Mouse (Mus musculus) layer of hippocampus, postnatal 36 days (tissue): ENCODE data around the gene Cyld. TPM values are rescaled to one million over a fixed set of nuclear protein-coding genes. Genes with fewer than 3 reads are reported as not detected.
A peak's percentile ranks its signal among the peaks of the same experiment; 100 is the strongest.
"Not testable (repeated sequence)": the region's sequence is repeated elsewhere in the genome, so short reads cannot be mapped to it uniquely, and the experiment has no call there.

Experiments used
- DNase-seq, 2 experiments: peaks; one replicate each; pipeline ENCODE4 v3.0.0; 2022
- total RNA-seq, 2 experiments: library from RNA; stranded (reverse); gene quantifications; 2 replicates each; pipeline ENCODE4 v1.2.3; 2021

Cyld gene
- total RNA-seq: 10 to 100 TPM; 83.1 to 89.8 TPM

DNA sequence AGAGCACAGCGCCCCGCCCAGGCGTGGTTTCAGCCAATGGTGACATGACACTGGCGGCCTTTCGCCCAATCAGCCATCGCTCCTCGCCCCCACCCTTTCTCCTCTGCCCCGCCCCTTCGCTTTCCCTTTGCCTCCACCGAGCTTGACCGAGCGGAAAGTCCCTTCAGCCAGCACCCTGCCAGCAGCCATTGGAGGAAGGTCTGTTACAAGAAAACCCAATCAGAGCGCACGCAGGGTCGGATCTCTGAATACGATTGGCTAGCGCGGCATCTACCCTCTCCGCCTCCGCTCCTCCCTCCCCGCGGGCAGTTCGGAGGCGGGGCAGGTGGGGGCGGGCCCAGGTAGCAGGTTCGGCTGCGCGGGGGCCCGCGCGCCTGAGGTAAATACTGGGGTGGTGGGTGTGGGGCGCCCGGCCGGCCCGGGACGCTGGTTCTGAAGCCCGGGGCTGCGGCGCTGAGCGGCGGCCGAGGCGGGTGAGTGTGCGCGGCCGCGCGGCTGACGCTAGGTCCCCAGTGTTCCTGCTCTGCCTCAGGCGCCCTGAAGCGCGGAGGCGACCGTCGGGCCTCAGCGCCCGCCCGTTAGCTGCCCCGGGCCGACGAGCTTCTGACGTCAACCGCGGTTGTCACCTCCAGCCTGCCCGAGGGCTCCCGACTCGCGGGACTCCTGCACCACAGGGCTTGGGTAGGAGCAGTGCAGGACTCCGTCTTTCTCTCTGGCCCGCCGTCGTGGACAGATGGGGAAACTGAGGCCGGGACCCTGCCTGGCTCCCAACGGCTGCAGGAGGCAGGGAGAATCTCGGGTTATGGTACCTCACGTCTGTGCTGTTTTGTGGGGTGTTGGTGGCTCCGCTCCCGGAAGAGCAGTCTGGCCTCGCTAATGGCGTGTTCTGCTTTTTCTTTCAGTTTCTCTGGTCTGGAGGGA is at the start of gene Cyld:
TSS of gene Cyld (plus strand) at position 308 of the 921 bp plus-strand sequence.
- peak; percentile 97 to 98 for DNase-seq

DNA sequence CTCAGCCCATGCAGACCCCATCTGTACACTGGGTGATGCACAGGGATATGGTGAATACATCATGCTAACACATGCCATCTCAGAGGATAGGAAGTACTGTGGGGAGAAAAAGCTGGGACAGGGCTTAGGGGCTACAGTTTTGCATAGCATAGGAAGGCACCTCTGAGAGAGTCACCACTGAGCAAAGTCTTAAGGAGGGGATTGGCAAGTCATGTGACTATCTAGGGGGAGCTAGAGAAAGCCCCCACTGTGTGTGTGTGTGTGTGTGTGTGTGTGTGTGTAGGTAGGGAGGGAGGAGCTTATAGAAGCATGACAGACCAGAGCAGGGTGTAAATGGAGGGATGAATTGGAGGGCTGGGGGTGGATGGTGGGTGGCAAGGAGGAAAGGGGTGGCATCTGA is 48.5 kb upstream of the Cyld start:
- no peak for DNase-seq

- no peak for DNase-seq
Observed at GRCm38 (mm10) chr8:88650016-88650708, 46.7 kb upstream of the Cyld start.

GRCm38 (mm10) chr8:88651122-88651521 is 45.7 kb upstream of the Cyld start:
- not testable (repeated sequence) for DNase-seq

DNA sequence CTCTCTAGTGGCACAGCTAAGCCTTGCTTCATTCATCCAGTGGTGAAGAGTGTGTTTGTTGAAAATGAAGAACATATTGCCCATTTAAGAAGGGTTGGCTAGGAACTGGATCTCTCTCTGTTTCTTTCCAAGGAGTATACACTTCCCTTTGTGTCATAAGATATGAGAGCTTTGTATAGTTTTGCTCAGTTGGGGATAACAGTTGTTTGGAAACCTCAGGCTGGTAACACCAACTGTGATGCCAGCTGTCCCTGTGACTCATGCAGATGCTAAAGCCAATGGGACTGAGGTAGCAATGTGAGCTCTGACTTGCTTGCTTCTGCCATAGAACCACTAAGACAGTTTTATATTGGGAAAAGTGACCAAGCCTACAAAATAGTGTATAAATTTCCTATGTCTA is 41.5 kb upstream of the Cyld start:
- peak; percentile 35 to 47 for DNase-seq

- DNase-seq: no peak
Observed at GRCm38 (mm10) chr8:88659873-88660272, 37.0 kb upstream of the Cyld start.

DNA sequence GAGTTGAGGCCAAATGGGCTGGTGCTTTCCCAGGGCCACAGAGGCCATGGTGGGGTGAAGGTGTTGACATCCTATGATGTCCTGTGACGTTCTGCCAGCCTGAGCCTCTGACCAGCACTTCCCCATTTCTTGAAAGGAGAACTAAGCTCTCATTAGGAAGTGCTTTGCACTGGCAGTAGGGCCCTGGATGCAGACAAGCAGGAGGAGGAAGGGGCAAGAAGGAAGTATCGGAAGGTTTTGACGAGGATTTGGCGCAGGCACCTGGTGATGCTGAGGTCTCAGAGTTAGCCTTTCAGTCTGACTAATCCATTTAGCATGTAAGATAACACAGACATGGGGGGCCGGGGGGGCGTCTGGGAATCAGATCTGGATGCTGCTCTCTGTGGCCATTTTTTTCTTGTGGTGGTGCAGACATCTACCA is 34.4 kb upstream of the Cyld start:
- DNase-seq: no peak

GRCm38 (mm10) chr8:88664121-88664520 is 32.7 kb upstream of the Cyld start:
- no peak for DNase-seq

DNA sequence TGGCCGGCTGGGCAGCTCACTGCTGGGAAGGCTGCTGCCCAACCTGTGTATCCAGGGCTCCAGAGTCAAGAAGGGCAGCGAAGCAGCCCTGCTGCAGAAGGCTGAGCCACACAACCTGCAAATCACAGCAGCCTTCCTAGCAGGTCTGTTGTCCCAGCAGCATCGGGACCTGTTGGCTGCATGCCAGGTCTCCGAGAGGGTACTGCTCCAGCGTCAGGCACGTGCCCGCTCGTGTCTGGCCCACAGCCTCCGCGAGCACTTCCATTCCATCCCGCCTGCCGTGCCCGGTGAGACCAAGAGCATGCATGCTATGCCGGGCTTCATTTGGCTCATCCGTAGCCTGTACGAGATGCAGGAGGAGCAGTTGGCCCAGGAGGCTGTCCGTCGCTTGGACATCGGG is 31.9 kb upstream of the Cyld start:
- no peak for DNase-seq

DNA sequence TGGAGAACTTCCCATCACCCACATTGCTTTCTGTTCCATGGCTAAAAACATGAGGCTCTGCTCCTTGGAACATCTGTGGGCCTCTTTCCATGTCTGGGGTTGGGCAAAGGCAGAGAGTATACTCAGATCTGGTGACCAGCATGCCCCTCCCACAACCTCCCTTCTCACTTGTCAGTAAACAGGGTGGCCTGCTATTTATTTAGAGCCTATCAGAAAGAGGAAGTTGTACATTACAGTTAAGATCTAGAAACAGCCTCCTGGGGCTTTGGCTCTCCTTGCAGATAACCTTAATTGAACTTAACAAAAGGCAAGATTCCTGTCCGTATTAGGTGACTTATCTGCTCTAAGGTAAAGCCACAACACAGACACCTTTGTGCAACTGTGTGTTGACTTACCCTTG is 30.4 kb upstream of the Cyld start:
- DNase-seq: no peak

- DNase-seq: peak in 1 of 2 experiments; percentile 23
Observed at GRCm38 (mm10) chr8:88668400-88669086, 28.3 kb upstream of the Cyld start.

DNA sequence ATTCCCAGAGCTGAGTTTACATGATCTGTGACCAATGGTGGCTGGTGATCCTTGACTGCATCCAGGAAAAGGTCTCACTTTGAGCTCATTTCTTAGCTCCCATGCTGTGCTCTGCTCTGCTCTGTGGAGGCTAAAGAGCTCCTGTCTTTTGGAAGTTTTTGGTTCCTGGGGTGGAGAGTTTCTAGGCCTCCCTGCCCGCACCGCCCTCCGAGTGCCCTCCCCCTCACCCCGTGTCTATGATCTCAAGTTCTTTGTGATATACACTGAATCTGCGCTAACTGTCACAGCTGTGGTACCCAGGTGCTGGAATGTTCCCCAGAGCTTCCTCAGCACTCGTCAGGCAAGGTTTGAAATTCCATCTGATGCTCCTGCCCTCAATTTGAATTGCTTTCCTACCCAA is 26.0 kb upstream of the Cyld start:
- DNase-seq: no peak

- no peak for DNase-seq
Observed at GRCm38 (mm10) chr8:88671575-88671974, 25.3 kb upstream of the Cyld start.

DNA sequence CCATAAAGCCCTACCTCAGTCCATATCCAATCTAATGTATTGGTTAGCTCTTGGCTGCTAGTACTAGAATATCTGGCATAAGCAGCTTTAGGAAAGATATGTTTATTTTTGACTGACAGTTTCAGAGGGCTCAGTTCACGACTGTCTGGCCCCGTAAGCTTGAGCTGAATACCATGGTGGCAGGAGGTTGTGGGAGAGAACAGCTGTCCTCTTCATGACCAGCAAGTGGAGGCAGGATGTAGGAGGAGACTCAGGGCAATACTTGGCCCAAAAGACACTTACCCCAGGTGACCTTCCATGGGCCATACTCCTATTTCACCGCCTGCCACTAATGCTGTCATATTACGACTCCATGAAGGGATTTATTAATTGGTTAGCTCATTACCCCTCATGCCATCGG is 23.0 kb upstream of the Cyld start:
- no peak for DNase-seq

GRCm38 (mm10) chr8:88675372-88676165 is 21.3 kb upstream of the Cyld start:
- DNase-seq: no peak

GRCm38 (mm10) chr8:88677071-88677470 is 19.8 kb upstream of the Cyld start:
- no peak for DNase-seq

DNA sequence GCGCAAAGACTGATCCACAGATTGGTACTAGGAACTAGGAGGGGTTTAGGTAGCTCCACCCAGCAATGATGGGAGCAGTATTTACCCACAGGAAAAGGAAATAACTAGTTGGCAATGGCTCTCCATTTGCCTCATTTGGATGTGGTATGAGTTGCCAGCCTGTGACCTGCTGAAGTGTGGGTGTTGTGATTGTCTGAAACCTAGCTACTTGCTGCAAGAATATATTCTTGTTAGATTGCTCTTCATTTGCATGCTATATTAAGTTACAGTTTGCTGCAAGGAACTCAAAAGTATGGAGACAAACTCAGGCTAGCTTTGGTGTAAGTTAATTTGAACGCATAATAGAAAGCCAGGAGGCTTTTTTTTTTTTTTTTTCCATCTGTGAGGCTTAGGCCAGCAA is 16.3 kb upstream of the Cyld start:
- no peak for DNase-seq

- peak in 1 of 2 experiments; percentile 13 for DNase-seq
Observed at GRCm38 (mm10) chr8:88681046-88681445, 15.8 kb upstream of the Cyld start.

DNA sequence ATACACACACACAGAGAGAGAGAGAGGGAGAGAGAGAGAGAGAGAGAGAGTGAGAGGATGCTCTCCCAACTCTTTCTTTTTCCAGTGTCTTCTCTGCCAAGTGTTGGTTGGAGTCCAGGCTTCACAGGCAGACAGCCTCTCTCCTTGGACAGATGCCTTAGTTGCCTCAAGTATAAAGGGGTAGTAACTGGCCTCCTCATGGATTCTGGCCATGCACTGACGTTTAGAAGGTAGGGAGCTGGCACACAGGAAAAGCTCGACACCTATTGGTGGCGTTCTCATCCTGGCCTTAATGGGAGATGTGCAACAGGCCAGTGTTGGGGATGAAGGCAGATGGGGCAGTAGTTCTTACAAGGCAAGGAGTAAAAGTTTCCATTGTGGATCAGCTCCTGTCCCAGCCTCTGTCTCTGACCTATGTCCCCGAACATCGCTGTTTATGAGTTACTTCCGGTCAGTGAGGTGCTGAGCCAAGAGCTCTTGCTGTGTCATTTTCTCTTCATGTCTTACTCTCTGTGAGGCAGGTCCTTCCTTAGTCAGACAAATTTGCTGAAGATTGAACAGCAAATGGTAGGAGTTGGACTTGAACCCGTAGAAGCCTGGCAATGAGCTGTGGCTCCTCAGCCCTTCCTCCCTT is 13.1 kb upstream of the Cyld start:
- DNase-seq: no peak

DNA sequence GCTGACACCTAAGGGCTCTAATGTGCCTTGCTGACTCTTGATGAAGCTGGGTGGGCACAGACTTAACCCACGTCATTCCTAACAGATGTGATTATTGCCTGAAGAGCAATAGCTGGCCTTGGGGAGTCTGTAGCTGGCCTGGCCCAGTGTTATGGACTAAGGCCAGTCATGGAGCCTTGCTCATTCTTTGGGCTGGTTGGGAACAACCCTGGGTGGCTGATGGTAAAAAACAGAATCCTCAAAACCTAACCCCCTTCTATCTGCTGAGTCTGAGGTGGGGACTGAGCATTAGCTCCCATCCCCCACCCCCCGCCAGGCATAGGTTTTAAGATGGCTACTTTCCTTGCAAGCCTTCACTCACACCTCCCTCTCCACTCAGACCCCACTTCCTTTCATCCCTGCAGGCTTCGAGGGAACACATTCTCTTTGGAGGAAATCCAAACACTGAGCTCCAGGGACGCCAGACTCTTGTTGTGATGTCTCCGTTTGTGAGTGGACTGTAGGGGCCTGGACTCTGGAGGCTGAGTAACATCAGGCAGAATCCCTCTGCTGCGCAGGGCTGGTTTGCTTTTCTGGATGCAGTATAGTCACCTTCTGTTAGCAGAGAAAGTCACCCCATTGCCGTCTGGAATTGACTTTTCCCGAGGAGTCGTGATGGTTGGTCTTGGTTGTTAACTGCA is 10.5 kb upstream of the Cyld start:
- DNase-seq: peak in 1 of 2 experiments; percentile 1

DNA sequence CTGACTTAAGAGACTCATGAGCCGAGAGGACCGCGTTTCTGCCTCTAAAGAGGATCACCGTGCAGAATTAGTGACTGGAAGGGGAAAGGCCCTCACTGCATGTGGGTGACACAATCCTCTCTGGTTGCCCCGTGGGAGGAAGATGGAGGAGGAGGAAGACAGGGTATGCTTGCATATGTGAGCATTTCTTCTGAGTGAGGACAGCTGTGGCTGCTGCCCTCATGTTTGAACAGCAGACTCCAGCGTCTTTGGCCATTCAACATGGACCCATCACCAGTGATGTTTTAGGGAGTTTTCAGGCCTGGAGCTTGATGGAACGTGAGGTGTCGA is 10.0 kb upstream of the Cyld start:
- peak in 1 of 2 experiments; percentile 0 for DNase-seq
